Mouse (Mus musculus) monocyte, adult 5-6 weeks (primary cell): ENCODE data around the gene Arl6ip5. TPM values are rescaled to one million over a fixed set of nuclear protein-coding genes. Genes with fewer than 3 reads are reported as not detected.
"Not testable (repeated sequence)": the region's sequence is repeated elsewhere in the genome, so short reads cannot be mapped to it uniquely, and the experiment has no call there.

ENCODE experiments used
- ATAC-seq: fragments of 153-309, 156-312 bp; replicated peaks from 2 replicates; pipeline ENCODE4 v1.8.0; 2017; ENCODE audit warnings: mild to moderate bottlenecking; ENCODE audit not compliant: low TSS enrichment, insufficient number of reproducible peaks, severe bottlenecking, poor library complexity, low FRiP score
- total RNA-seq: library from RNA; stranded (forward); fragments of 200-1000, 200-491, 200-594 nt; gene quantifications from 3 replicates; pipeline ENCODE4 v1.2.3, GENCODE M21; 2017

The Arl6ip5 gene
- total RNA-seq, 1 experiment from 2014 or later: 143 TPM

GRCm38 (mm10) chr6:97221205-97222025 is 10.9 kb downstream of the Arl6ip5 start:
- peak; percentile 48 for ATAC-seq

GRCm38 (mm10) chr6:97222321-97222720 is 11.8 kb downstream of the Arl6ip5 start:
- ATAC-seq: no peak

GRCm38 (mm10) chr6:97222931-97223467 is 12.5 kb downstream of the Arl6ip5 start:
- peak; percentile 13; the same call in 1 of the 2 replicates for ATAC-seq

GRCm38 (mm10) chr6:97223566-97223965 is 13.1 kb downstream of the Arl6ip5 start:
- no peak for ATAC-seq

- ATAC-seq: no peak
Measured at GRCm38 (mm10) chr6:97224505-97224904, 14.0 kb downstream of the Arl6ip5 start.

- ATAC-seq: no peak
Measured at GRCm38 (mm10) chr6:97226083-97226491, 15.6 kb downstream of the Arl6ip5 start.

GRCm38 (mm10) chr6:97227067-97227847 is 16.8 kb downstream of the Arl6ip5 start:
- no peak for ATAC-seq

- ATAC-seq: peak; percentile 84
Measured at GRCm38 (mm10) chr6:97234911-97235668, 24.6 kb downstream of the Arl6ip5 start.

GRCm38 (mm10) chr6:97236088-97236487 is 25.6 kb downstream of the Arl6ip5 start:
- no peak for ATAC-seq

GRCm38 (mm10) chr6:97239360-97239759 is 28.9 kb downstream of the Arl6ip5 start:
- ATAC-seq: no peak

GRCm38 (mm10) chr6:97240092-97240491 is 29.6 kb downstream of the Arl6ip5 start:
- no peak for ATAC-seq

- ATAC-seq: no peak
Measured at GRCm38 (mm10) chr6:97242522-97242921, 32.0 kb downstream of the Arl6ip5 start.

GRCm38 (mm10) chr6:97245200-97245599 is 34.7 kb downstream of the Arl6ip5 start:
- ATAC-seq: no peak

- ATAC-seq: 0 out of 2 replicates have a peak, but pooled peaks have one; percentile 75
Measured at GRCm38 (mm10) chr6:97250966-97251365, 40.5 kb downstream of the Arl6ip5 start.

GRCm38 (mm10) chr6:97252086-97252485 is 41.6 kb downstream of the Arl6ip5 start:
- no peak for ATAC-seq

GRCm38 (mm10) chr6:97252711-97253221 is 42.3 kb downstream of the Arl6ip5 start, which contains the start of gene Lmod3:
Gene Lmod3 (minus strand): TSS chr6:97252759.
- no peak for ATAC-seq

GRCm38 (mm10) chr6:97258489-97258888 is 48.0 kb downstream of the Arl6ip5 start:
- no peak for ATAC-seq

GRCm38 (mm10) chr6:97259926-97260325 is 49.4 kb downstream of the Arl6ip5 start:
- not testable (repeated sequence) for ATAC-seq
